ENCODE assay signal across 8 mouse cellular contexts in genomic region chr17:29008326-29008650, GRCm38 (mm10). TPM values are rescaled to one million over a fixed set of nuclear protein-coding genes. Genes with fewer than 3 reads are reported as not detected.
DNase-seq lines count a peak whose midpoint lies in the region; ATAC-seq and TF ChIP-seq lines count a peak whose summit lies in the region.

No protein-coding gene starts in this region.

- H3K27ac ChIP-seq in heart, embryonic 11.5 days (ENCODE audit: low read depth, low read length): peak overlapping the region; percentile 94
- peak overlapping the region; percentile 38; the same call in 1 of the 2 replicates for H3K27ac ChIP-seq in CH12.LX (ENCODE audit: insufficient read depth, low read depth)
- H3K27ac ChIP-seq in forebrain, embryonic 14.5 days (ENCODE audit: low read depth, low read length): peak overlapping the region; percentile 53; the same call in 1 of the 2 replicates
- H3K27ac ChIP-seq in liver, embryonic 16.5 days (ENCODE audit: low read length): peak overlapping the region; percentile 92

- H3K36me3 ChIP-seq in heart, embryonic 11.5 days (ENCODE audit: control insufficient read depth, insufficient read depth, low read length): 0 out of 2 replicates have a peak, but pooled peaks cover 2% of the 10 kb centered on the region
- H3K36me3 ChIP-seq in CH12.LX (replicated peaks in 1 of 2; ENCODE audit: control insufficient read depth in 1 of 2, insufficient read depth in 1 of 2, low read length in 1 of 2): peaks cover 0 to 4% of the 10 kb centered on the region in 2 experiments
- peaks cover 5% of the 10 kb centered on the region; the same call in 1 of the 2 replicates for H3K36me3 ChIP-seq in forebrain, embryonic 14.5 days (ENCODE audit: control insufficient read depth, insufficient read depth, low read length)
- no peaks in the 10 kb centered on the region for H3K36me3 ChIP-seq in liver, embryonic 16.5 days (ENCODE audit: control insufficient read depth, insufficient read depth)

- WGBS in heart, embryonic 11.5 days (ENCODE audit: insufficient replicate concordance): 21% methylated on average over 8 of the region's 8 CpGs
- 11% methylated on average over 8 of the region's 8 CpGs for WGBS in forebrain, embryonic 14.5 days
- 21% methylated on average over 8 of the region's 8 CpGs for WGBS in liver, embryonic 16.5 days (ENCODE audit: insufficient replicate concordance)

- TF ChIP-seq CTCF in CH12.LX (conservative IDR thresholded peaks at IDR 0.05 in 1 of 2, IDR thresholded peaks at IDR 0.05 in 1 of 2; ENCODE audit: low read depth in 2 of 2, low read length in 2 of 2): no peak

- no peak for DNase-seq in heart, postnatal 4 days
- no peak for DNase-seq in CH12.LX (ENCODE audit: extremely low read depth)
- no peak for DNase-seq in forebrain, embryonic 14.5 days (ENCODE audit: low spot score)
- DNase-seq in right cerebral cortex, adult 18-20 months: no peak
- no peak for DNase-seq in cerebellum, adult 11-12 months
- no peak for DNase-seq in right cerebral cortex, postnatal 36 days (ENCODE audit: low spot score in 2 of 2)

- peak overlapping the region; percentile 99 for H3K4me3 ChIP-seq in heart, embryonic 11.5 days (ENCODE audit: low read depth, low read length)
- peak overlapping the region; percentile 3 to 95 (median 37) for H3K4me3 ChIP-seq in CH12.LX (replicated peaks in 1 of 3; ENCODE audit: low read depth in 2 of 3, low read length in 2 of 3, poor library complexity in 1 of 3)
- H3K4me3 ChIP-seq in forebrain, embryonic 14.5 days (ENCODE audit: low read depth, low read length): peak overlapping the region; percentile 98
- peak overlapping the region; percentile 99 for H3K4me3 ChIP-seq in liver, embryonic 16.5 days (ENCODE audit: low read depth, low read length)

- ATAC-seq in heart, embryonic 11.5 days (replicated peaks; ENCODE audit: insufficient number of reproducible peaks, low FRiP score, low TSS enrichment): no peak
- 0 out of 2 replicates have a peak, but pooled peaks have one; percentile 2 for ATAC-seq in forebrain, embryonic 14.5 days
- no peak for ATAC-seq in liver, embryonic 16.5 days (ENCODE audit: low read depth)

- TF ChIP-seq RAD21 in CH12.LX (IDR thresholded peaks at IDR 0.05; ENCODE audit: low read depth, low read length): no peak

- peaks cover 6% of the 10 kb centered on the region; the same call in 1 of the 2 replicates for H3K4me1 ChIP-seq in heart, embryonic 11.5 days (ENCODE audit: control insufficient read depth, insufficient read depth, low read length)
- H3K4me1 ChIP-seq in CH12.LX (ENCODE audit: control insufficient read depth in 1 of 2, insufficient read depth in 2 of 2): peaks cover 11 to 42% of the 10 kb centered on the region in 2 experiments
- H3K4me1 ChIP-seq in forebrain, embryonic 14.5 days (ENCODE audit: control insufficient read depth, insufficient read depth, low read length): peaks cover 10% of the 10 kb centered on the region
- peaks cover 27% of the 10 kb centered on the region for H3K4me1 ChIP-seq in liver, embryonic 16.5 days (ENCODE audit: control insufficient read depth, low read depth, low read length)

- H3K9ac ChIP-seq in heart, embryonic 11.5 days (ENCODE audit: low read depth, low read length): peak overlapping the region; percentile 98
- H3K9ac ChIP-seq in CH12.LX (ENCODE audit: insufficient read depth, low read depth): peak overlapping the region; percentile 55
- peak overlapping the region; percentile 97 for H3K9ac ChIP-seq in forebrain, embryonic 14.5 days (ENCODE audit: low read length)
- peak overlapping the region; percentile 99 for H3K9ac ChIP-seq in liver, embryonic 16.5 days (ENCODE audit: low read depth, low read length)

- H3K4me2 ChIP-seq in heart, embryonic 11.5 days: peak overlapping the region; percentile 89
- peak overlapping the region; percentile 51 for H3K4me2 ChIP-seq in CH12.LX (ENCODE audit: insufficient read depth, low read depth, poor library complexity, severe bottlenecking)
- H3K4me2 ChIP-seq in forebrain, embryonic 14.5 days (ENCODE audit: low read length): peak overlapping the region; percentile 48
- peak overlapping the region; percentile 91 for H3K4me2 ChIP-seq in liver, embryonic 16.5 days (ENCODE audit: low read depth, low read length)

- in situ Hi-C loops in CH12.LX (cut with MboI; ENCODE audit: low pct_ligation_motif_present, low pct_unique_long_range_greater_than_20kb, low sequenced_read_pairs): no loop called here

- dilution Hi-C loops in CH12.LX (cut with MboI; ENCODE audit: extremely low pct_ligation_motif_present, extremely low pct_unique_long_range_greater_than_20kb, low sequenced_read_pairs): no loop called here

- no peaks in the 10 kb centered on the region for H3K9me3 ChIP-seq in heart, embryonic 11.5 days (replicated peaks; ENCODE audit: control insufficient read depth, low read length)
- no peaks in the 10 kb centered on the region for H3K9me3 ChIP-seq in CH12.LX (replicated peaks; ENCODE audit: low read length)
- H3K9me3 ChIP-seq in forebrain, embryonic 14.5 days (replicated peaks; ENCODE audit: control insufficient read depth, low read length): no peaks in the 10 kb centered on the region
- no peaks in the 10 kb centered on the region for H3K9me3 ChIP-seq in liver, embryonic 16.5 days (replicated peaks; ENCODE audit: control insufficient read depth, low read length)

- H3K79me2 ChIP-seq in CH12.LX (replicated peaks; ENCODE audit: control insufficient read depth, extremely low read depth, insufficient read depth, poor library complexity, severe bottlenecking): peaks cover 38% of the 10 kb centered on the region

- TF ChIP-seq POLR2A in CH12.LX (IDR thresholded peaks at IDR 0.05; ENCODE audit: low read depth, low read length): no peak

- no peak for TF ChIP-seq EP300 in CH12.LX (IDR thresholded peaks at IDR 0.05; ENCODE audit: low read length)

- no peaks in the 10 kb centered on the region for H3K27me3 ChIP-seq in heart, embryonic 11.5 days (ENCODE audit: control insufficient read depth, insufficient read depth, low read length)
- no peaks in the 10 kb centered on the region for H3K27me3 ChIP-seq in CH12.LX (replicated peaks)
- no peaks in the 10 kb centered on the region for H3K27me3 ChIP-seq in forebrain, embryonic 14.5 days (replicated peaks; ENCODE audit: control insufficient read depth, insufficient read depth, low read length)
- H3K27me3 ChIP-seq in liver, embryonic 16.5 days (ENCODE audit: control insufficient read depth, insufficient read depth, low read depth, low read length): no peaks in the 10 kb centered on the region

TF ChIP-seq in CH12.LX, 34 proteins besides CTCF, POLR2A, EP300 and RAD21 (continues in another document):
- TF ChIP-seq MAX (IDR thresholded peaks at IDR 0.05; ENCODE audit: low read length): no peak
- no peak for TF ChIP-seq USF1 (IDR thresholded peaks at IDR 0.05; ENCODE audit: low read depth, low read length)
- TF ChIP-seq ZKSCAN1 (IDR thresholded peaks at IDR 0.05; ENCODE audit: borderline replicate concordance, low read depth, low read length): no peak
- no peak for TF ChIP-seq ZC3H11A (IDR thresholded peaks at IDR 0.05; ENCODE audit: low read depth, low read length)
- no peak for TF ChIP-seq MYC (IDR thresholded peaks at IDR 0.05; ENCODE audit: low read depth, low read length)
- no peak for TF ChIP-seq BHLHE40 (IDR thresholded peaks at IDR 0.05; ENCODE audit: low read depth, low read length)
- no peak for TF ChIP-seq ZNF384 (IDR thresholded peaks at IDR 0.05; ENCODE audit: low read depth, low read length)
- no peak for TF ChIP-seq UBTF (IDR thresholded peaks at IDR 0.05; ENCODE audit: low read depth, low read length)
- no peak for TF ChIP-seq CHD2 (IDR thresholded peaks at IDR 0.05; ENCODE audit: low read length)
- TF ChIP-seq SMC3 (IDR thresholded peaks at IDR 0.05; ENCODE audit: low read depth, low read length): no peak
- no peak for TF ChIP-seq ETS1 (conservative IDR thresholded peaks at IDR 0.05; ENCODE audit: low read depth, low read length)
- TF ChIP-seq ZMIZ1 (IDR thresholded peaks at IDR 0.05; ENCODE audit: low read depth, low read length): no peak
- no peak for TF ChIP-seq USF2 (conservative IDR thresholded peaks at IDR 0.05; ENCODE audit: low read depth, low read length)
- TF ChIP-seq JUND (conservative IDR thresholded peaks at IDR 0.05; ENCODE audit: low read depth, low read length): no peak
- TF ChIP-seq CHD1 (IDR thresholded peaks at IDR 0.05; ENCODE audit: low read depth, low read length): no peak
- no peak for TF ChIP-seq NELFE (IDR thresholded peaks at IDR 0.05; ENCODE audit: low read depth, low read length)
- no peak for TF ChIP-seq GABPA (IDR thresholded peaks at IDR 0.05; ENCODE audit: insufficient replicate concordance, low read depth, low read length)
- no peak for TF ChIP-seq IRF4 (IDR thresholded peaks at IDR 0.05; ENCODE audit: low read depth, low read length)
- no peak for TF ChIP-seq E2F4 (IDR thresholded peaks at IDR 0.05; ENCODE audit: insufficient replicate concordance, low read depth, low read length)

RNA-seq across cellular contexts. Expression of gene Stk38, which starts 0.5 kb away (rescaled TPM):
- polyA plus RNA-seq in heart, embryonic 11.5 days (2014; fragmentation: Nextera tagmentation; extraction: Ambion mirVana): 92.7 and 98.4 TPM in 2 replicates
- total RNA-seq in heart, postnatal 4 days (2021): 10 to 100 TPM; 64.3 to 67.4 TPM
- 25.9 and 29.0 TPM in 2 replicates for total RNA-seq in CH12.LX (2012; rRNA removed)
- 56.0 and 56.4 TPM in 2 replicates for total RNA-seq in CH12.LX (2014; rRNA removed)
- polyA plus RNA-seq in CH12.LX (2012; ENCODE audit: insufficient read length, low read depth): 50.9 and 56.0 TPM in 2 replicates
- 81.7 and 94.8 TPM in 2 replicates for polyA plus RNA-seq in forebrain, embryonic 14.5 days (2014; fragmentation: Nextera tagmentation; extraction: Ambion mirVana)
- polyA plus RNA-seq in liver, embryonic 16.5 days (2015; fragmentation: Nextera tagmentation; extraction: Ambion mirVana): 46.5 and 51.0 TPM in 2 replicates

RNA-seq across cellular contexts. Expression of gene Srsf3, which starts 24.1 kb away (rescaled TPM):
- polyA plus RNA-seq in heart, embryonic 11.5 days (2014; fragmentation: Nextera tagmentation; extraction: Ambion mirVana): 420 and 433 TPM in 2 replicates
- 100 to 1,000 TPM; 224 to 227 TPM for total RNA-seq in heart, postnatal 4 days (2021)
- total RNA-seq in CH12.LX (2012; rRNA removed) (171 and 266 TPM in 2 replicates), CH12.LX (2014; rRNA removed) (380 and 479 TPM in 2 replicates)
- 687 and 712 TPM in 2 replicates for polyA plus RNA-seq in CH12.LX (2012; ENCODE audit: insufficient read length, low read depth)
- 712 and 729 TPM in 2 replicates for polyA plus RNA-seq in forebrain, embryonic 14.5 days (2014; fragmentation: Nextera tagmentation; extraction: Ambion mirVana)
- 185 and 211 TPM in 2 replicates for polyA plus RNA-seq in liver, embryonic 16.5 days (2015; fragmentation: Nextera tagmentation; extraction: Ambion mirVana)

RNA-seq across cellular contexts. Expression of gene Kctd20, which starts 56.5 kb away (rescaled TPM):
- polyA plus RNA-seq in heart, embryonic 11.5 days (2014; fragmentation: Nextera tagmentation; extraction: Ambion mirVana): 60.0 and 69.6 TPM in 2 replicates
- total RNA-seq in heart, postnatal 4 days (2021): 10 to 100 TPM; 63.1 to 65.3 TPM
- 40.1 and 41.3 TPM in 2 replicates for total RNA-seq in CH12.LX (2012; rRNA removed)
- total RNA-seq in CH12.LX (2014; rRNA removed): 62.9 and 68.5 TPM in 2 replicates
- 68.6 and 85.2 TPM in 2 replicates for polyA plus RNA-seq in CH12.LX (2012; ENCODE audit: insufficient read length, low read depth)
- polyA plus RNA-seq in forebrain, embryonic 14.5 days (2014; fragmentation: Nextera tagmentation; extraction: Ambion mirVana): 84.4 and 99.1 TPM in 2 replicates
- polyA plus RNA-seq in liver, embryonic 16.5 days (2015; fragmentation: Nextera tagmentation; extraction: Ambion mirVana): 80.0 and 82.0 TPM in 2 replicates

Comparison
In these comparisons a context has a peak if more than half of its experiments do, and no peak if none do; other contexts are left out.
1. H3K27ac ChIP-seq: peak in every context shown above with its lines; median percentile 94 in heart, embryonic 11.5 days; 92 in liver, embryonic 16.5 days; 53 in forebrain, embryonic 14.5 days; 38 in CH12.LX.
2. H3K4me3 ChIP-seq: peak in every context shown above with its lines; median percentile 99 in heart, embryonic 11.5 days; 99 in liver, embryonic 16.5 days; 98 in forebrain, embryonic 14.5 days; 37 in CH12.LX.